Comparison of ENCODE assay signal across 8 mouse cellular contexts in genomic region chr11:69795168-69795982, GRCm38 (mm10). TPM values are rescaled to one million over a fixed set of nuclear protein-coding genes. Genes with fewer than 3 reads are reported as not detected.
DNase-seq lines count a peak whose midpoint lies in the region; ATAC-seq and TF ChIP-seq lines count a peak whose summit lies in the region.

Gene Chrnb1 (minus strand): TSS chr11:69795943.

- TF ChIP-seq POLR2A in bone marrow macrophage, adult 2 months (IDR thresholded peaks at IDR 0.05; ENCODE audit: borderline replicate concordance, low read depth, low read length) = no peak
- peak; percentile 83 for TF ChIP-seq POLR2A in embryonic fibroblast, embryonic 13.5 days (IDR thresholded peaks at IDR 0.05; ENCODE audit: low read depth, low read length)

- peak; percentile 91 to 94 for DNase-seq in B cell, adult 2 months
- peak; percentile 97 to 99 for DNase-seq in heart, adult 9 months (ENCODE audit: low spot score in 2 of 2)
- peak; percentile 85 to 87 for DNase-seq in monocyte, adult 2 months (ENCODE audit: low read depth in 1 of 2, low spot score in 2 of 2)
- DNase-seq in splenic B cell, adult 2 months (ENCODE audit: low read depth, low spot score) = peak; percentile 97

- peak; percentile 95 for ATAC-seq in kidney, embryonic 14.5 days (ENCODE audit: low FRiP score, low TSS enrichment)
- ATAC-seq in limb, embryonic 15.5 days (ENCODE audit: insufficient number of reproducible peaks, low FRiP score, low TSS enrichment, low read depth) = peak; percentile 94

- H3K4me3 ChIP-seq in bone marrow macrophage, adult 2 months (ENCODE audit: insufficient read depth, low read length) = peak within 1 kb of the TSS; percentile 62
- H3K4me3 ChIP-seq in embryonic fibroblast, embryonic 13.5 days (ENCODE audit: insufficient read depth, low read length) = peak within 1 kb of the TSS; percentile 67
- peak within 1 kb of the TSS; percentile 54 for H3K4me3 ChIP-seq in kidney, embryonic 14.5 days (ENCODE audit: low read length)
- peak within 1 kb of the TSS; percentile 42 for H3K4me3 ChIP-seq in limb, embryonic 15.5 days

- H3K4me2 ChIP-seq in kidney, embryonic 14.5 days (replicated peaks; ENCODE audit: low read depth, low read length) = peak within 1 kb of the TSS; percentile 94
- peak within 1 kb of the TSS; percentile 91 for H3K4me2 ChIP-seq in limb, embryonic 15.5 days

- H3K9ac ChIP-seq in kidney, embryonic 14.5 days (ENCODE audit: low read depth, low read length) = peak within 1 kb of the TSS; percentile 62
- peak within 1 kb of the TSS; percentile 33 for H3K9ac ChIP-seq in limb, embryonic 15.5 days

- peak within 1 kb of the TSS; percentile 28; the same call in 1 of the 2 replicates for H3K27ac ChIP-seq in bone marrow macrophage, adult 2 months (ENCODE audit: insufficient read depth, low read depth, low read length)
- H3K27ac ChIP-seq in embryonic fibroblast, embryonic 13.5 days (ENCODE audit: insufficient read depth, low read length) = no peak within 1 kb of the TSS
- H3K27ac ChIP-seq in kidney, embryonic 14.5 days (ENCODE audit: low read depth, low read length) = peak within 1 kb of the TSS; percentile 42; the same call in 1 of the 2 replicates
- H3K27ac ChIP-seq in limb, embryonic 15.5 days = peak within 1 kb of the TSS; percentile 72

- H3K27me3 ChIP-seq in kidney, embryonic 14.5 days (ENCODE audit: control insufficient read depth, insufficient read depth, low read length) = peaks cover 10% of the 10 kb centered on the region
- H3K27me3 ChIP-seq in limb, embryonic 15.5 days = peaks cover 23% of the 10 kb centered on the region
- H3K27me3 ChIP-seq in splenic B cell, adult 2 months (ENCODE audit: control insufficient read depth, insufficient read depth, low read length, poor library complexity, severe bottlenecking) = no peaks in the 10 kb centered on the region

- TF ChIP-seq CTCF in bone marrow macrophage, adult 2 months (IDR thresholded peaks at IDR 0.05; ENCODE audit: low read depth, low read length) = no peak
- TF ChIP-seq CTCF in embryonic fibroblast, embryonic 13.5 days (IDR thresholded peaks at IDR 0.05; ENCODE audit: borderline replicate concordance, insufficient read depth, low read length) = no peak

- peaks cover 37% of the 10 kb centered on the region for H3K4me1 ChIP-seq in bone marrow macrophage, adult 2 months (ENCODE audit: control insufficient read depth, insufficient read depth, low read length)
- H3K4me1 ChIP-seq in embryonic fibroblast, embryonic 13.5 days (ENCODE audit: control insufficient read depth, insufficient read depth, low read length) = peaks cover 4% of the 10 kb centered on the region
- peaks cover 13% of the 10 kb centered on the region for H3K4me1 ChIP-seq in kidney, embryonic 14.5 days (ENCODE audit: control insufficient read depth, insufficient read depth, low read length)
- peaks cover 25% of the 10 kb centered on the region for H3K4me1 ChIP-seq in limb, embryonic 15.5 days

- 2% methylated on average over 52 of the region's 52 CpGs for WGBS in kidney, embryonic 14.5 days
- WGBS in limb, embryonic 15.5 days = 1% methylated on average over 52 of the region's 52 CpGs

- H3K9me3 ChIP-seq in kidney, embryonic 14.5 days (ENCODE audit: control insufficient read depth, low read length) = no peaks in the 10 kb centered on the region
- H3K9me3 ChIP-seq in limb, embryonic 15.5 days = no peaks in the 10 kb centered on the region

- H3K36me3 ChIP-seq in kidney, embryonic 14.5 days (ENCODE audit: control insufficient read depth, insufficient read depth, low read length) = no peaks in the 10 kb centered on the region
- 0 out of 2 replicates have a peak, but pooled peaks cover 8% of the 10 kb centered on the region for H3K36me3 ChIP-seq in limb, embryonic 15.5 days
- no peaks in the 10 kb centered on the region for H3K36me3 ChIP-seq in splenic B cell, adult 2 months (ENCODE audit: control insufficient read depth, insufficient read depth, low read length, poor library complexity, severe bottlenecking)

RNA-seq across cellular contexts. Expression of gene Chrnb1, which starts in this region (rescaled TPM):
- polyA plus RNA-seq in bone marrow macrophage, adult 2 months (2012; ENCODE audit: insufficient read depth, insufficient read length, missing spikeins) = 1.0 and 1.8 TPM in 2 replicates
- polyA plus RNA-seq in embryonic fibroblast, embryonic 13.5 days (2011; ENCODE audit: insufficient read length, low read depth, missing spikeins) = 4.6 and 7.2 TPM in 2 replicates
- 4.6 and 6.5 TPM in 2 replicates for polyA plus RNA-seq in kidney, embryonic 14.5 days (2014; fragmentation: Nextera tagmentation; extraction: Ambion mirVana)
- 18.6 and 30.0 TPM in 2 replicates for polyA plus RNA-seq in limb, embryonic 15.5 days (2015; fragmentation: Nextera tagmentation; extraction: Ambion mirVana)
